Comparison of ENCODE assay signal across 8 mouse cellular contexts in the genomic region with DNA sequence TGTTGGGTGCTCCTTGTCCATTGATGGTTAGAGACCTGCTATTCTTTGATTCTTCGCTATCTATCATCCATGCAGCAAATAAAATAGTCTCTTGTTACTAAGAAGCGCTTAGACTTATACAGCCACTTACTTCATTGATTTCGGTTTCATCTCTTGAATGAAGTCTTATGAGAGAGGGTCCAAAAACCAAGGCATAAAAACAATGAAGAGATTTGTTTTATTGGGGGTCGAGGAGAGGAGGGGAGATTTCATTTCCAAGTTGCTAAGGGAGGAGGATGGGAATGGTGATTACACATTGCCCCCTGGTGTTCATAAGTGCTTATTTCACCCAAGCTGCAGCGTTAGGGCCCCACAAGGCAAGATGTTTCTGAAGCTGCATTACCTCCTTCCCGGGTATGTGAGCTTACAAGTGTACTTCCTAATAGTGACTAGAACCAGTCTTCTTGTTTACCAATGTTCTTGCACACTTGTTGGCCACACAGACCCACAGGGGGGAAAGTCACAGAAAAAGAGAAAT.
A peak's percentile ranks its signal among the peaks of the same experiment; 100 is the strongest.
DNase-seq lines count a peak whose midpoint lies in the region; ATAC-seq lines count a peak whose summit lies in the region.

No protein-coding gene starts in this region.

- H3K9me3 ChIP-seq in embryonic facial prominence, embryonic 14.5 days (ENCODE audit: control insufficient read depth, low read length), result no peaks in the 10 kb centered on the region
- H3K9me3 ChIP-seq in kidney, embryonic 14.5 days (ENCODE audit: control insufficient read depth, low read length), result no peaks in the 10 kb centered on the region

- no peak overlapping the region for H3K27ac ChIP-seq in embryonic facial prominence, embryonic 14.5 days (replicated peaks; ENCODE audit: low read depth, low read length)
- H3K27ac ChIP-seq in kidney, embryonic 14.5 days (ENCODE audit: low read depth, low read length), result no peak overlapping the region

- H3K27me3 ChIP-seq in embryonic facial prominence, embryonic 14.5 days (replicated peaks; ENCODE audit: control insufficient read depth, insufficient read depth, low read length), result no peaks in the 10 kb centered on the region
- H3K27me3 ChIP-seq in kidney, embryonic 14.5 days (ENCODE audit: control insufficient read depth, insufficient read depth, low read length), result no peaks in the 10 kb centered on the region

- peaks cover 4% of the 10 kb centered on the region; the same call in 1 of the 2 replicates for H3K4me1 ChIP-seq in embryonic facial prominence, embryonic 14.5 days (ENCODE audit: control insufficient read depth, insufficient read depth, low read length)
- no peaks in the 10 kb centered on the region for H3K4me1 ChIP-seq in kidney, embryonic 14.5 days (ENCODE audit: control insufficient read depth, insufficient read depth, low read length)

- H3K36me3 ChIP-seq in embryonic facial prominence, embryonic 14.5 days (ENCODE audit: control insufficient read depth, insufficient read depth, low read length), result no peaks in the 10 kb centered on the region
- H3K36me3 ChIP-seq in kidney, embryonic 14.5 days (ENCODE audit: control insufficient read depth, insufficient read depth, low read length), result no peaks in the 10 kb centered on the region

- peak; percentile 34 for DNase-seq in CD4-positive, CD25-positive, alpha-beta regulatory T cell, adult 2 months (ENCODE audit: low read depth, low spot score)
- peak; percentile 33 for DNase-seq in ovary, postnatal 14 days (ENCODE audit: low spot score)
- DNase-seq in ovary, adult 18-20 months (ENCODE audit: low spot score), result no peak
- DNase-seq in embryonic facial prominence, embryonic 14.5 days (ENCODE audit: low spot score), result peak; percentile 70
- DNase-seq in lung, postnatal 36 days, result peak; percentile 46
- peak; percentile 27 for DNase-seq in telencephalon, adult 2 months (ENCODE audit: low read depth, low spot score)

- 43% methylated on average over 6 of the region's 6 CpGs for WGBS in embryonic facial prominence, embryonic 14.5 days
- 44% methylated on average over 6 of the region's 6 CpGs for WGBS in kidney, embryonic 14.5 days

- H3K4me3 ChIP-seq in embryonic facial prominence, embryonic 14.5 days (ENCODE audit: low read depth, low read length), result no peak overlapping the region
- no peak overlapping the region for H3K4me3 ChIP-seq in kidney, embryonic 14.5 days (ENCODE audit: low read length)

- no peak for ATAC-seq in CD4-positive, CD25-positive, alpha-beta regulatory T cell, adult 4 months
- ATAC-seq in embryonic facial prominence, embryonic 14.5 days (ENCODE audit: low read depth), result no peak
- ATAC-seq in kidney, embryonic 14.5 days (ENCODE audit: low FRiP score, low TSS enrichment), result 0 out of 2 replicates have a peak, but pooled peaks have one; percentile 34

- H3K9ac ChIP-seq in embryonic facial prominence, embryonic 14.5 days (ENCODE audit: low read depth, low read length), result no peak overlapping the region
- H3K9ac ChIP-seq in kidney, embryonic 14.5 days (ENCODE audit: low read depth, low read length), result no peak overlapping the region

- H3K4me2 ChIP-seq in embryonic facial prominence, embryonic 14.5 days (ENCODE audit: low read depth, low read length), result no peak overlapping the region
- H3K4me2 ChIP-seq in kidney, embryonic 14.5 days (replicated peaks; ENCODE audit: low read depth, low read length), result no peak overlapping the region
